Mouse (Mus musculus): ENCODE data around the gene Prr30. TPM values are rescaled to one million over a fixed set of nuclear protein-coding genes. Genes with fewer than 3 reads are reported as not detected.
A peak's percentile ranks its signal among the peaks of the same experiment; 100 is the strongest.
"Not testable (repeated sequence)": the region's sequence is repeated elsewhere in the genome, so short reads cannot be mapped to it uniquely, and the experiment has no call there.

The Prr30 gene
- total RNA-seq (2022) = not detected

- no peak for DNase-seq (ENCODE audit: low spot score)
These were observed at the start of gene Prr30 for GRCm38 (mm10) chr14:101200230-101200629. Gene Prr30, minus strand, starts transcription at chr14:101200330.

- DNase-seq (ENCODE audit: low spot score) = no peak
These were observed 46.7 kb upstream of the Prr30 start for GRCm38 (mm10) chr14:101246793-101247192.

- no peak for DNase-seq (ENCODE audit: low spot score)
These were observed 45.6 kb upstream of the Prr30 start for GRCm38 (mm10) chr14:101245706-101246105.

GRCm38 (mm10) chr14:101244441-101244840 is 44.3 kb upstream of the Prr30 start:
- not testable (repeated sequence) for DNase-seq (ENCODE audit: low spot score)

GRCm38 (mm10) chr14:101237965-101238364 is 37.8 kb upstream of the Prr30 start:
- no peak for DNase-seq (ENCODE audit: low spot score)

GRCm38 (mm10) chr14:101229068-101229467 is 28.9 kb upstream of the Prr30 start:
- no peak for DNase-seq (ENCODE audit: low spot score)

- no peak for DNase-seq (ENCODE audit: low spot score)
These were observed 22.2 kb upstream of the Prr30 start for GRCm38 (mm10) chr14:101222319-101222718.

GRCm38 (mm10) chr14:101172258-101172657 is 27.9 kb downstream of the Prr30 start:
- DNase-seq (ENCODE audit: low spot score) = peak; percentile 40

Measured in heart, adult 8-10 months (tissue).